22 mouse cellular contexts compared by ENCODE assay signal in the genomic region with DNA sequence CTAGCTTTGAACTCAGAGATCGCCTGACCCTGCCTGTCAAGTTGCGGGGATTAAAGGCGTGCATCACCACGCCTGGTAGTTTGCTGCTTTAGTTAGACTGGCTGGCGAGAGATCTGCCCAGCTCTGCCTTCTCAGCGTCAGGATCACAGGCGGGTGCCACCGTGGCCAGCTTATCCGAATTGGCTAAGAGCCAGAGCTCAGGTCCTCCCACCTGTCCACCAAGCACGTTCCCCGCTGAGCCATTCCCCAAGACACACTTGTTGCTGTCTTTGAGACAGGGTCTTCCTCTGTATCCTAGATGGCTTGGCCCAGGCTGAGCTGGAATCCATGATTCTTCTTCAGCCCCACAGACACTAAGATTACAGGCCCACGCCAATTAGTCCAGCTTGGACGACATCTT.
"Had no signal": no experiment of that assay in that cellular context is flagged by ENCODE, and none has a peak within 500 bp of the region (broad histone marks: within the 10 kb centered on the region; RNA-seq: fewer than 3 reads in every experiment).

No protein-coding gene starts in this region.

- DNase-seq: kidney, postnatal 14 days; kidney, postnatal 4 days; left cerebral cortex, postnatal 4 days; lung, adult 18-20 months; lung, postnatal 10 days; lung, postnatal 36 days; retina, postnatal 1 day; right cerebral cortex, postnatal 25 days; spleen, adult 18-20 months; thymus, postnatal 25 days had no signal

- H3K4me2 ChIP-seq: limb, embryonic 12.5 days; limb, embryonic 15.5 days; liver, embryonic 11.5 days; liver, embryonic 15.5 days; lung, embryonic 15.5 days; midbrain, embryonic 13.5 days; neural tube, embryonic 13.5 days; stomach, embryonic 15.5 days had no signal

- H3K4me3 ChIP-seq: limb, embryonic 12.5 days; limb, embryonic 15.5 days; liver, embryonic 15.5 days; lung, embryonic 15.5 days; midbrain, embryonic 10.5 days; midbrain, embryonic 13.5 days; myocyte; neural tube, embryonic 13.5 days; stomach, embryonic 15.5 days had no signal

- H3K9me3 ChIP-seq: limb, embryonic 12.5 days; limb, embryonic 15.5 days; liver, embryonic 15.5 days; lung, embryonic 15.5 days; midbrain, embryonic 10.5 days; midbrain, embryonic 13.5 days; neural tube, embryonic 13.5 days; stomach, embryonic 15.5 days had no signal

- ATAC-seq: midbrain, embryonic 13.5 days; midbrain, embryonic 16.5 days had no signal

- H3K36me3 ChIP-seq: limb, embryonic 12.5 days; liver, embryonic 15.5 days; lung, embryonic 15.5 days; stomach, embryonic 15.5 days had no signal

- H3K9ac ChIP-seq: limb, embryonic 12.5 days; limb, embryonic 15.5 days; liver, embryonic 15.5 days; lung, embryonic 15.5 days; midbrain, embryonic 13.5 days; neural tube, embryonic 13.5 days; stomach, embryonic 15.5 days had no signal

- H3K4me1 ChIP-seq: limb, embryonic 12.5 days; limb, embryonic 15.5 days; liver, embryonic 15.5 days; lung, embryonic 15.5 days; megakaryocyte, embryonic 14.5 days; midbrain, embryonic 10.5 days; midbrain, embryonic 13.5 days; neural tube, embryonic 13.5 days; stomach, embryonic 15.5 days had no signal

- H3K27me3 ChIP-seq: limb, embryonic 12.5 days; limb, embryonic 15.5 days; liver, embryonic 15.5 days; lung, embryonic 15.5 days; midbrain, embryonic 13.5 days; neural tube, embryonic 13.5 days; stomach, embryonic 15.5 days had no signal

- H3K27ac ChIP-seq: limb, embryonic 12.5 days; limb, embryonic 15.5 days; liver, embryonic 15.5 days; lung, embryonic 15.5 days; midbrain, embryonic 10.5 days; midbrain, embryonic 13.5 days; neural tube, embryonic 13.5 days; stomach, embryonic 15.5 days had no signal
